Mouse (Mus musculus) megakaryocyte, embryonic 14.5 days (primary cell): ENCODE measurements around the gene Cxadr.

Experiments
- FLI1 ChIP-seq: IDR thresholded peaks from 2 replicates; pipeline ENCODE4 v1.6.1; 2012; ENCODE audit warnings: low read length, inconsistent platforms, mixed read lengths
- GATA1 ChIP-seq: IDR thresholded peaks from 3 replicates; pipeline ENCODE4 v1.6.1; 2012; ENCODE audit warnings: mixed read lengths, low read length, inconsistent platforms, borderline replicate concordance

GRCm38 (mm10) chr16:78361466-78361865 lies 60.2 kb downstream of the Cxadr start:
- TF ChIP-seq FLI1: no peak
- TF ChIP-seq GATA1: no peak
